Mouse (Mus musculus) lung, postnatal 0 days (tissue): ENCODE data around the gene Map3k12.

ENCODE experiments used
- CTCF ChIP-seq: IDR thresholded peaks from 2 replicates; pipeline ENCODE4 v1.5.1; 2016; ENCODE audit warnings: antibody characterized with exemption, mild to moderate bottlenecking
- EP300 ChIP-seq: IDR thresholded peaks from 2 replicates; pipeline ENCODE4 v1.6.1; 2016; ENCODE audit warnings: antibody characterized with exemption, mild to moderate bottlenecking, control low read depth

GRCm38 (mm10) chr15:102516728-102517404, at the start of gene Map3k12:
- TF ChIP-seq CTCF (peak; percentile 40), EP300 (no peak)
